9 mouse cellular contexts compared by ENCODE assay signal in the genomic region with DNA sequence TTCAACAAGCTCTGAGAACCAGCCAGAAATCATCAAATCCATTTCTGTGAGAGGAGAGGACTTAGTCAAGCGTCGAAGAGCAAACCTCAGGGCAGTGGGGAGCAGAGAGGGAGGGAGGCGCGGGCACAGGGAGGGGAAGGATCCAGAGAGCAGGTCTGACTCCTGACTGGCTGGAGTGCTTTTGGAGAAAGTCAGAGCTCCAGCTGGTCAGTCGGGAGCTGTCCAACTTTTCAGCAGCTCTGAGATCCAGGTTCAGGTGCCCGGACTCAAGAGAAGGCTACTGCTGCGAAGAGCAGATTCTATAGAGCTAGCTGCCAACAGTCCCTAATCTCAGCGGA.
A peak's percentile ranks its signal among the peaks of the same experiment; 100 is the strongest.
DNase-seq lines count a peak whose midpoint lies in the region; ATAC-seq lines count a peak whose summit lies in the region.
"Had no signal": no experiment of that assay in that cellular context is flagged by ENCODE, and none has a peak within 500 bp of the region (broad histone marks: within the 10 kb centered on the region; RNA-seq: fewer than 3 reads in every experiment).

No protein-coding gene starts in this region.

- peak overlapping the region; percentile 97 for H3K4me2 ChIP-seq in hindbrain, embryonic 11.5 days (replicated peaks; ENCODE audit: low read depth, low read length)
- peak overlapping the region; percentile 98 for H3K4me2 ChIP-seq in limb, embryonic 13.5 days (replicated peaks)
- H3K4me2 ChIP-seq in midbrain, embryonic 16.5 days (ENCODE audit: low read length) = peak overlapping the region; percentile 84

- H3K27me3 ChIP-seq in hindbrain, embryonic 11.5 days (ENCODE audit: control insufficient read depth, insufficient read depth, low read length) = peaks cover 2% of the 10 kb centered on the region; the same call in 1 of the 2 replicates
- peaks cover 40% of the 10 kb centered on the region for H3K27me3 ChIP-seq in limb, embryonic 13.5 days
- no peaks in the 10 kb centered on the region; the same call in 1 of the 2 replicates for H3K27me3 ChIP-seq in midbrain, embryonic 16.5 days (ENCODE audit: control insufficient read depth, insufficient read depth, low read depth, low read length)
- H3K27me3 ChIP-seq: CH12.LX had no signal

- H3K9ac ChIP-seq in hindbrain, embryonic 11.5 days (ENCODE audit: low read depth, low read length) = no peak overlapping the region
- H3K9ac ChIP-seq in limb, embryonic 13.5 days = no peak overlapping the region
- peak overlapping the region; percentile 87 for H3K9ac ChIP-seq in midbrain, embryonic 16.5 days (ENCODE audit: low read depth, low read length)

- WGBS in hindbrain, embryonic 11.5 days = under 1% methylated on average over 8 of the region's 8 CpGs
- under 1% methylated on average over 8 of the region's 8 CpGs for WGBS in limb, embryonic 13.5 days
- 0% methylated on average over 8 of the region's 8 CpGs for WGBS in midbrain, embryonic 16.5 days

- H3K27ac ChIP-seq in hindbrain, embryonic 11.5 days (ENCODE audit: low read depth, low read length) = no peak overlapping the region
- H3K27ac ChIP-seq in limb, embryonic 13.5 days = no peak overlapping the region
- H3K27ac ChIP-seq in midbrain, embryonic 16.5 days (ENCODE audit: low read length) = peak overlapping the region; percentile 60

- H3K4me3 ChIP-seq in hindbrain, embryonic 11.5 days (ENCODE audit: low read depth, low read length) = peak overlapping the region; percentile 54
- peak overlapping the region; percentile 49 for H3K4me3 ChIP-seq in limb, embryonic 13.5 days
- peak overlapping the region; percentile 84 for H3K4me3 ChIP-seq in midbrain, embryonic 16.5 days (ENCODE audit: low read depth, low read length)

- peak; percentile 82 for DNase-seq in embryo, embryonic 10 days (ENCODE audit: low spot score)
- no peak for DNase-seq in embryo, embryonic 9.5 days (ENCODE audit: extremely low spot score)
- peak; percentile 77 for DNase-seq in R1 (ENCODE audit: low read depth, low spot score)
- peak; percentile 38 for DNase-seq in fibroblast of lung, adult 2 months (ENCODE audit: low read depth)
- DNase-seq in hindbrain, embryonic 11.5 days (ENCODE audit: low spot score) = no peak
- DNase-seq in T-cell, adult 2 months (ENCODE audit: low spot score) = no peak

- no peaks in the 10 kb centered on the region for H3K9me3 ChIP-seq in hindbrain, embryonic 11.5 days (ENCODE audit: control insufficient read depth, low read length)
- H3K9me3 ChIP-seq in limb, embryonic 13.5 days = no peaks in the 10 kb centered on the region
- no peaks in the 10 kb centered on the region for H3K9me3 ChIP-seq in midbrain, embryonic 16.5 days (replicated peaks; ENCODE audit: control insufficient read depth, low read length, poor library complexity, severe bottlenecking)

- H3K36me3 ChIP-seq in hindbrain, embryonic 11.5 days (ENCODE audit: control insufficient read depth, insufficient read depth, low read length) = no peaks in the 10 kb centered on the region
- H3K36me3 ChIP-seq in limb, embryonic 13.5 days = no peaks in the 10 kb centered on the region
- no peaks in the 10 kb centered on the region for H3K36me3 ChIP-seq in midbrain, embryonic 16.5 days (ENCODE audit: control insufficient read depth, insufficient read depth, low read length)

- ATAC-seq in hindbrain, embryonic 11.5 days (ENCODE audit: low FRiP score) = peak; percentile 69
- ATAC-seq in limb, embryonic 13.5 days (ENCODE audit: low FRiP score, low read depth) = peak; percentile 79
- ATAC-seq in midbrain, embryonic 16.5 days = peak; percentile 40

- no peaks in the 10 kb centered on the region for H3K4me1 ChIP-seq in hindbrain, embryonic 11.5 days (replicated peaks; ENCODE audit: control insufficient read depth, insufficient read depth, low read length)
- peaks cover 15% of the 10 kb centered on the region for H3K4me1 ChIP-seq in limb, embryonic 13.5 days
- H3K4me1 ChIP-seq in midbrain, embryonic 16.5 days (ENCODE audit: control insufficient read depth, insufficient read depth, low read length) = peaks cover 17% of the 10 kb centered on the region

Comparison
In these comparisons a context has a peak if more than half of its experiments do, and no peak if none do; other contexts are left out.
1. DNase-seq: peak in embryo, embryonic 10 days (single experiment), R1 (single experiment) and fibroblast of lung, adult 2 months (single experiment); none in embryo, embryonic 9.5 days (single experiment), hindbrain, embryonic 11.5 days (single experiment) and T-cell, adult 2 months (single experiment).
2. Peak in every context shown above with its lines, with median percentiles within 50 percentile points of each other: ATAC-seq, H3K4me2 ChIP-seq and H3K4me3 ChIP-seq.